Mouse (Mus musculus): ENCODE results near the gene Phf24. TPM values are rescaled to one million over a fixed set of nuclear protein-coding genes. Genes with fewer than 3 reads are reported as not detected.

Phf24 gene
- polyA plus RNA-seq, 1 experiment from 2014 or later, result 4.9 TPM

- Histone ChIP-seq H3K9ac (ENCODE audit: low read depth, low read length) (no peak overlapping the region), H3K4me1 (ENCODE audit: control insufficient read depth, insufficient read depth, low read length) (no peaks in the 10 kb centered on the region), H3K4me2 (ENCODE audit: low read depth, low read length) (no peak overlapping the region), H3K4me3 (ENCODE audit: low read depth, low read length) (no peak overlapping the region), H3K27me3 (replicated peaks; ENCODE audit: control insufficient read depth, insufficient read depth, low read length) (no peaks in the 10 kb centered on the region), H3K9me3 (ENCODE audit: control insufficient read depth, low read length) (no peaks in the 10 kb centered on the region), H3K36me3 (ENCODE audit: control insufficient read depth, insufficient read depth, low read length) (no peaks in the 10 kb centered on the region), H3K27ac (replicated peaks; ENCODE audit: low read depth, low read length) (no peak overlapping the region)
- ATAC-seq (ENCODE audit: low read depth), result no peak
- WGBS, result 58% methylated on average over 9 of the region's 9 CpGs
- no peak for DNase-seq (ENCODE audit: low spot score)
Measured at GRCm38 (mm10) chr4:42902174-42902573, 14.3 kb upstream of the Phf24 start.

- no peak overlapping the region for H3K27ac ChIP-seq (replicated peaks; ENCODE audit: low read depth, low read length)
- DNase-seq (ENCODE audit: low spot score) (no peak), ATAC-seq (ENCODE audit: low read depth) (no peak)
- H3K4me2 ChIP-seq (ENCODE audit: low read depth, low read length), result no peak overlapping the region
- 90% methylated on average over 5 of the region's 5 CpGs for WGBS
- no peaks in the 10 kb centered on the region for H3K36me3 ChIP-seq (ENCODE audit: control insufficient read depth, insufficient read depth, low read length)
- H3K4me3 ChIP-seq (ENCODE audit: low read depth, low read length), result no peak overlapping the region
- H3K27me3 ChIP-seq (replicated peaks; ENCODE audit: control insufficient read depth, insufficient read depth, low read length), result no peaks in the 10 kb centered on the region
- H3K9ac ChIP-seq (ENCODE audit: low read depth, low read length), result no peak overlapping the region
- no peaks in the 10 kb centered on the region for H3K4me1 ChIP-seq (ENCODE audit: control insufficient read depth, insufficient read depth, low read length)
- H3K9me3 ChIP-seq (ENCODE audit: control insufficient read depth, low read length), result no peaks in the 10 kb centered on the region
Measured at GRCm38 (mm10) chr4:42902730-42903129, 13.7 kb upstream of the Phf24 start.

- no peak overlapping the region for H3K4me2 ChIP-seq (ENCODE audit: low read depth, low read length)
- H3K27me3 ChIP-seq (replicated peaks; ENCODE audit: control insufficient read depth, insufficient read depth, low read length), result no peaks in the 10 kb centered on the region
- no peak for ATAC-seq (ENCODE audit: low read depth)
- 47% methylated on average over 1 of the region's 1 CpGs for WGBS
- H3K4me1 ChIP-seq (ENCODE audit: control insufficient read depth, insufficient read depth, low read length), result no peaks in the 10 kb centered on the region
- no peak overlapping the region for H3K9ac ChIP-seq (ENCODE audit: low read depth, low read length)
- no peak overlapping the region for H3K4me3 ChIP-seq (ENCODE audit: low read depth, low read length)
- DNase-seq (ENCODE audit: low spot score), result no peak
- H3K9me3 ChIP-seq (ENCODE audit: control insufficient read depth, low read length), result no peaks in the 10 kb centered on the region
- H3K36me3 ChIP-seq (ENCODE audit: control insufficient read depth, insufficient read depth, low read length), result no peaks in the 10 kb centered on the region
- no peak overlapping the region for H3K27ac ChIP-seq (replicated peaks; ENCODE audit: low read depth, low read length)
Measured at GRCm38 (mm10) chr4:42903942-42904341, 12.5 kb upstream of the Phf24 start.

- Histone ChIP-seq H3K9ac (ENCODE audit: low read depth, low read length) (no peak overlapping the region), H3K27me3 (replicated peaks; ENCODE audit: control insufficient read depth, insufficient read depth, low read length) (no peaks in the 10 kb centered on the region), H3K27ac (replicated peaks; ENCODE audit: low read depth, low read length) (no peak overlapping the region), H3K4me2 (ENCODE audit: low read depth, low read length) (no peak overlapping the region), H3K4me1 (ENCODE audit: control insufficient read depth, insufficient read depth, low read length) (no peaks in the 10 kb centered on the region), H3K4me3 (ENCODE audit: low read depth, low read length) (no peak overlapping the region), H3K36me3 (ENCODE audit: control insufficient read depth, insufficient read depth, low read length) (no peaks in the 10 kb centered on the region), H3K9me3 (ENCODE audit: control insufficient read depth, low read length) (no peaks in the 10 kb centered on the region)
- ATAC-seq (ENCODE audit: low read depth) (no peak), DNase-seq (ENCODE audit: low spot score) (no peak)
- 88% methylated on average over 3 of the region's 3 CpGs for WGBS
Measured at GRCm38 (mm10) chr4:42904523-42904922, 11.9 kb upstream of the Phf24 start.

GRCm38 (mm10) chr4:42904966-42905365 is 11.5 kb upstream of the Phf24 start:
- Histone ChIP-seq H3K9me3 (ENCODE audit: control insufficient read depth, low read length) (no peaks in the 10 kb centered on the region), H3K4me3 (ENCODE audit: low read depth, low read length) (no peak overlapping the region), H3K4me1 (ENCODE audit: control insufficient read depth, insufficient read depth, low read length) (no peaks in the 10 kb centered on the region), H3K9ac (ENCODE audit: low read depth, low read length) (no peak overlapping the region), H3K36me3 (ENCODE audit: control insufficient read depth, insufficient read depth, low read length) (no peaks in the 10 kb centered on the region), H3K4me2 (ENCODE audit: low read depth, low read length) (no peak overlapping the region), H3K27ac (replicated peaks; ENCODE audit: low read depth, low read length) (no peak overlapping the region), H3K27me3 (replicated peaks; ENCODE audit: control insufficient read depth, insufficient read depth, low read length) (no peaks in the 10 kb centered on the region)
- WGBS, result 73% methylated on average over 6 of the region's 6 CpGs
- DNase-seq (ENCODE audit: low spot score) (no peak), ATAC-seq (ENCODE audit: low read depth) (no peak)

- WGBS, result 54% methylated on average over 10 of the region's 10 CpGs
Measured at GRCm38 (mm10) chr4:42913391-42913790, 3.1 kb upstream of the Phf24 start.

GRCm38 (mm10) chr4:42915311-42915710 is 1.1 kb upstream of the Phf24 start:
- no peak for DNase-seq (ENCODE audit: low spot score)
- H3K4me1 ChIP-seq (ENCODE audit: control insufficient read depth, insufficient read depth, low read length), result no peaks in the 10 kb centered on the region
- no peak overlapping the region for H3K4me2 ChIP-seq (ENCODE audit: low read depth, low read length)
- H3K27ac ChIP-seq (replicated peaks; ENCODE audit: low read depth, low read length), result no peak overlapping the region
- no peak overlapping the region for H3K4me3 ChIP-seq (ENCODE audit: low read depth, low read length)
- no peak overlapping the region for H3K9ac ChIP-seq (ENCODE audit: low read depth, low read length)
- WGBS, result 81% methylated on average over 12 of the region's 12 CpGs
- no peaks in the 10 kb centered on the region for H3K36me3 ChIP-seq (ENCODE audit: control insufficient read depth, insufficient read depth, low read length)
- H3K27me3 ChIP-seq (replicated peaks; ENCODE audit: control insufficient read depth, insufficient read depth, low read length), result peaks cover 52% of the 10 kb centered on the region
- no peaks in the 10 kb centered on the region for H3K9me3 ChIP-seq (ENCODE audit: control insufficient read depth, low read length)
- ATAC-seq (ENCODE audit: low read depth), result no peak

More at GRCm38 (mm10) chr4:42913391-42913790, 3.1 kb upstream of the Phf24 start:
- no peak overlapping the region for H3K4me3 ChIP-seq (ENCODE audit: low read depth, low read length)
- H3K27me3 ChIP-seq (replicated peaks; ENCODE audit: control insufficient read depth, insufficient read depth, low read length), result peaks cover 45% of the 10 kb centered on the region
- no peaks in the 10 kb centered on the region for H3K4me1 ChIP-seq (ENCODE audit: control insufficient read depth, insufficient read depth, low read length)
- H3K4me2 ChIP-seq (ENCODE audit: low read depth, low read length), result no peak overlapping the region
- no peaks in the 10 kb centered on the region for H3K36me3 ChIP-seq (ENCODE audit: control insufficient read depth, insufficient read depth, low read length)
- no peak overlapping the region for H3K27ac ChIP-seq (replicated peaks; ENCODE audit: low read depth, low read length)
- no peaks in the 10 kb centered on the region for H3K9me3 ChIP-seq (ENCODE audit: control insufficient read depth, low read length)
- no peak overlapping the region for H3K9ac ChIP-seq (ENCODE audit: low read depth, low read length)
- ATAC-seq (ENCODE audit: low read depth), result no peak
- DNase-seq (ENCODE audit: low spot score), result no peak

- Histone ChIP-seq H3K36me3 (ENCODE audit: control insufficient read depth, insufficient read depth, low read length) (no peaks in the 10 kb centered on the region), H3K27me3 (replicated peaks; ENCODE audit: control insufficient read depth, insufficient read depth, low read length) (peaks cover 52% of the 10 kb centered on the region), H3K4me3 (ENCODE audit: low read depth, low read length) (no peak overlapping the region)
Measured at GRCm38 (mm10) chr4:42915966-42916365, 494 bp upstream of the Phf24 start.

GRCm38 (mm10) chr4:42917402-42917774 is 928 bp downstream of the Phf24 start:
- Histone ChIP-seq H3K4me1 (ENCODE audit: control insufficient read depth, insufficient read depth, low read length) (no peaks in the 10 kb centered on the region), H3K9me3 (ENCODE audit: control insufficient read depth, low read length) (no peaks in the 10 kb centered on the region), H3K36me3 (ENCODE audit: control insufficient read depth, insufficient read depth, low read length) (no peaks in the 10 kb centered on the region), H3K27ac (replicated peaks; ENCODE audit: low read depth, low read length) (no peak overlapping the region), H3K27me3 (replicated peaks; ENCODE audit: control insufficient read depth, insufficient read depth, low read length) (peaks cover 48% of the 10 kb centered on the region), H3K4me3 (ENCODE audit: low read depth, low read length) (peak overlapping the region; percentile 65), H3K9ac (ENCODE audit: low read depth, low read length) (peak overlapping the region; percentile 79), H3K4me2 (ENCODE audit: low read depth, low read length) (peak overlapping the region; percentile 89)
- 6% methylated on average over 10 of the region's 26 CpGs for WGBS
- peak; percentile 16 for DNase-seq (ENCODE audit: low spot score)
- peak; percentile 33; the same call in 1 of the 2 replicates for ATAC-seq (ENCODE audit: low read depth)

More at GRCm38 (mm10) chr4:42915966-42916365, 494 bp upstream of the Phf24 start:
- Histone ChIP-seq H3K4me2 (ENCODE audit: low read depth, low read length) (no peak overlapping the region), H3K27ac (replicated peaks; ENCODE audit: low read depth, low read length) (no peak overlapping the region), H3K9me3 (ENCODE audit: control insufficient read depth, low read length) (no peaks in the 10 kb centered on the region), H3K9ac (ENCODE audit: low read depth, low read length) (no peak overlapping the region), H3K4me1 (ENCODE audit: control insufficient read depth, insufficient read depth, low read length) (no peaks in the 10 kb centered on the region)
- 67% methylated on average over 1 of the region's 1 CpGs for WGBS
- DNase-seq (ENCODE audit: low spot score) (no peak), ATAC-seq (ENCODE audit: low read depth) (no peak)

Data from embryonic facial prominence, embryonic 14.5 days (tissue).